Mouse (Mus musculus) liver, adult 2 months (tissue): ENCODE results near the gene Tedc2.

Experiments used
- CTCF ChIP-seq: fragments of 200-500 bp; IDR thresholded peaks from 2 replicates; pipeline ENCODE4 v1.5.1; 2011; ENCODE audit warnings: low read depth, low read length, control low read depth
- POLR2A ChIP-seq: fragments of 200-500 bp; IDR thresholded peaks from 2 replicates; pipeline ENCODE4 v1.6.1; 2011; ENCODE audit warnings: low read length, control low read depth; ENCODE audit not compliant: insufficient read depth; ENCODE audit errors: extremely low read depth

GRCm38 (mm10) chr17:24170125-24170524 is 50.5 kb downstream of the Tedc2 start:
- TF ChIP-seq POLR2A (no peak), CTCF (no peak)
